In the genomic region with DNA sequence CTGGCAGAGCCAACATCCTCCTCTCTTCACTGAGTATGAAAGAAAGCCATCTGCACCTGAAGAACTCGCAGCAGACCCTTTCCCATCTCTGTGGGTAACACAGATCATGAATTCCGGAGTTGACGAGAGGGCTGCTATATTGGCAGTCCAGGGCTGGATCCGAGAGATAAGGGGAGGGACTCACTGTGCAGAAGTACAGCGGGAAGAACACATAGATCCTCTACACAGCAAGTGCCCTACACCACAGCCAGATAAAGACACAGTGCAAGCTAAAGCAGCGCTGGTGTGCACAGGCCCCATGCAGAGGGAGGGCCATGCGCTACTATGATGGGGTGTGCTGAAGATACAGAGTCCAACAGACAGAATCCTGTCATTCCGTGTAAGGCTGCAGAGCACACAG, we compare ENCODE assay signal across 1 mouse cellular context.
TF ChIP-seq lines count a peak whose summit lies in the region.

No protein-coding gene starts in this region.

TF ChIP-seq in MEL, 35 proteins besides CTCF, POLR2A, EP300 and RAD21 (continued from another document):
- TF ChIP-seq MXI1 (IDR thresholded peaks at IDR 0.05; ENCODE audit: low read depth, low read length) (no peak), KAT2A (conservative IDR thresholded peaks at IDR 0.05; ENCODE audit: low read depth, low read length) (no peak), ZMIZ1 (IDR thresholded peaks at IDR 0.05; ENCODE audit: low read depth, low read length) (no peak), RCOR1 (IDR thresholded peaks at IDR 0.05; ENCODE audit: low read depth, low read length) (no peak), CHD1 (IDR thresholded peaks at IDR 0.05; ENCODE audit: low read depth, low read length) (no peak), TBP (IDR thresholded peaks at IDR 0.05; ENCODE audit: low read depth, low read length) (no peak), MYB (IDR thresholded peaks at IDR 0.05; ENCODE audit: low read depth, low read length) (no peak), UBTF (IDR thresholded peaks at IDR 0.05; ENCODE audit: borderline replicate concordance, insufficient read depth, low read depth, low read length) (no peak), MAZ (IDR thresholded peaks at IDR 0.05; ENCODE audit: low read depth, low read length) (no peak), MAFK (IDR thresholded peaks at IDR 0.05; ENCODE audit: borderline replicate concordance, low read depth, low read length) (no peak), MEF2A (IDR thresholded peaks at IDR 0.05; ENCODE audit: extremely low read depth, insufficient replicate concordance, low read depth, low read length, poor library complexity, severe bottlenecking) (no peak), POLR2AphosphoS5 (IDR thresholded peaks at IDR 0.05; ENCODE audit: borderline replicate concordance, low read depth, low read length) (no peak), ETS1 (IDR thresholded peaks at IDR 0.05; ENCODE audit: low read depth, low read length) (0 out of 2 replicates have a peak, but pooled peaks have one; percentile 19), GATA1 (IDR thresholded peaks at IDR 0.05; ENCODE audit: low read depth, low read length) (0 out of 2 replicates have a peak, but pooled peaks have one; percentile 36), TAL1 (IDR thresholded peaks at IDR 0.05; ENCODE audit: low read length) (peak; percentile 63), TCF12 (IDR thresholded peaks at IDR 0.05; ENCODE audit: low read depth, low read length) (peak; percentile 36; the same call in 1 of the 2 replicates), USF1 (IDR thresholded peaks at IDR 0.05; ENCODE audit: low read depth, low read length) (no peak), CHD2 (IDR thresholded peaks at IDR 0.05; ENCODE audit: low read length) (no peak), POLR2AphosphoS2 (IDR thresholded peaks at IDR 0.05; ENCODE audit: low read length) (no peak), HCFC1 (IDR thresholded peaks at IDR 0.05; ENCODE audit: low read depth, low read length) (no peak)
